Mouse (Mus musculus) stomach, postnatal 0 days (tissue): ENCODE measurements at regions not wholly inside any gene's neighbourhood (a gene's known extent, or its start where the extent isn't known, plus 50 kb on each side); places are given as distances from the start of the nearest gene placed in this dataset.

Experiments
- ATAC-seq: fragments of 200-750 bp; cut with Nextera tagmentation; 2 replicates; pipeline ENCODE4 v1.8.0; 2017; ENCODE audit not compliant: low FRiP score, low TSS enrichment
- DNase-seq: peaks from one replicate; pipeline ENCODE4 v3.0.0-alpha.2; 2016; ENCODE audit warnings: low spot score
- H3K27ac ChIP-seq: fragments of 300-500 bp; sonication (generic); replicated peaks from 2 replicates; pipeline ENCODE4 v1.5.1; 2014; ENCODE audit warnings: mild to moderate bottlenecking, control low read depth
- H3K27me3 ChIP-seq: fragments of 300-500 bp; sonication (generic); 2 replicates; pipeline ENCODE4 v1.6.1; 2014; ENCODE audit warnings: low read length; ENCODE audit not compliant: control insufficient read depth, insufficient read depth
- H3K36me3 ChIP-seq: fragments of 300-500 bp; sonication (generic); 2 replicates; pipeline ENCODE4 v1.6.1; 2014; ENCODE audit warnings: low read length, mixed read lengths; ENCODE audit not compliant: control insufficient read depth, insufficient read depth
- H3K4me1 ChIP-seq: fragments of 300-500 bp; sonication (generic); replicated peaks from 2 replicates; pipeline ENCODE4 v1.6.1; 2014; ENCODE audit warnings: antibody characterized with exemption; ENCODE audit not compliant: control insufficient read depth, insufficient read depth
- H3K4me2 ChIP-seq: fragments of 300-500 bp; sonication (generic); replicated peaks from 2 replicates; pipeline ENCODE4 v1.6.1; 2014; ENCODE audit warnings: low read depth, mild to moderate bottlenecking, control low read depth, moderate library complexity
- H3K4me3 ChIP-seq: fragments of 300-500 bp; sonication (generic); 2 replicates; pipeline ENCODE4 v1.5.1; 2014; ENCODE audit warnings: low read depth, low read length, control low read depth
- H3K9ac ChIP-seq: fragments of 300-500 bp; sonication (generic); 2 replicates; pipeline ENCODE4 v1.6.1; 2014; ENCODE audit warnings: mild to moderate bottlenecking, low read length, control low read depth, mixed read lengths
- H3K9me3 ChIP-seq: fragments of 300-500 bp; sonication (generic); 2 replicates; pipeline ENCODE4 v1.6.1; 2016; ENCODE audit warnings: low read length; ENCODE audit not compliant: control insufficient read depth
- CTCF ChIP-seq: IDR thresholded peaks from 2 replicates; pipeline ENCODE4 v1.5.1; 2016; ENCODE audit warnings: antibody characterized with exemption, low read depth, mild to moderate bottlenecking, moderate library complexity
- EP300 ChIP-seq: optimal IDR thresholded peaks from 2 replicates; pipeline ENCODE3; 2016; ENCODE audit warnings: antibody characterized with exemption
- WGBS: fragments of 180-500 bp; shearing (Covaris S2); extraction: QIAGEN DNeasy Blood & Tissue Kit; methylation state at CpG from one replicate; pipeline ENCODE4 v1.1.7; 2014; 5-methylcytosine and 5-hydroxymethylcytosine counted together

- no peak for ATAC-seq
- no peak for TF ChIP-seq EP300
- no peak for TF ChIP-seq CTCF
These were observed 60.4 kb upstream of the Fndc3a start for GRCm38 (mm10) chr14:72770237-72770636.

GRCm38 (mm10) chr14:72760123-72760522 is 50.3 kb upstream of the Fndc3a start:
- H3K27ac ChIP-seq: no peak overlapping the region
- H3K36me3 ChIP-seq: no peaks in the 10 kb centered on the region
- no peak for DNase-seq
- H3K9me3 ChIP-seq: no peaks in the 10 kb centered on the region
- no peak for ATAC-seq
- no peak overlapping the region for H3K9ac ChIP-seq
- TF ChIP-seq CTCF: no peak
- no peak for TF ChIP-seq EP300
- H3K4me2 ChIP-seq: no peak overlapping the region
- no peaks in the 10 kb centered on the region for H3K4me1 ChIP-seq
- no peak overlapping the region for H3K4me3 ChIP-seq
- no peaks in the 10 kb centered on the region for H3K27me3 ChIP-seq

More at GRCm38 (mm10) chr14:72770237-72770636, 60.4 kb upstream of the Fndc3a start:
- Histone ChIP-seq H3K36me3 (no peaks in the 10 kb centered on the region), H3K9me3 (no peaks in the 10 kb centered on the region), H3K9ac (no peak overlapping the region), H3K4me2 (no peak overlapping the region), H3K27me3 (no peaks in the 10 kb centered on the region), H3K27ac (no peak overlapping the region), H3K4me3 (no peak overlapping the region), H3K4me1 (no peaks in the 10 kb centered on the region)
- DNase-seq: no peak
- WGBS: 27% methylated on average over 1 of the region's 1 CpGs
